Mouse (Mus musculus) erythroblast, embryonic 14.5 days (primary cell): ENCODE results near the gene Epn2.

Experiments used
- GATA1 ChIP-seq: IDR thresholded peaks from 2 replicates; pipeline ENCODE4 v1.6.1; 2012; ENCODE audit warnings: low read length, inconsistent platforms, mixed read lengths
- TAL1 ChIP-seq: IDR thresholded peaks from 3 replicates; pipeline ENCODE4 v1.6.1; 2012; ENCODE audit warnings: low read length, inconsistent platforms, mixed read lengths

- TF ChIP-seq GATA1 = no peak
- no peak for TF ChIP-seq TAL1
Observed at GRCm38 (mm10) chr11:61492749-61493401, 86.6 kb downstream of the Epn2 start.
